Mouse (Mus musculus): ENCODE measurements around the gene Jam2. TPM values are rescaled to one million over a fixed set of nuclear protein-coding genes. Genes with fewer than 3 reads are reported as not detected.

The Jam2 gene
- total RNA-seq, 4 experiments from 2014 or later: 23.0 to 27.8 (median 25.2) TPM

GRCm38 (mm10) chr16:84779718-84780117, 5.8 kb downstream of the Jam2 start:
- DNase-seq (ENCODE audit: low spot score in 2 of 2): no peak

DNA sequence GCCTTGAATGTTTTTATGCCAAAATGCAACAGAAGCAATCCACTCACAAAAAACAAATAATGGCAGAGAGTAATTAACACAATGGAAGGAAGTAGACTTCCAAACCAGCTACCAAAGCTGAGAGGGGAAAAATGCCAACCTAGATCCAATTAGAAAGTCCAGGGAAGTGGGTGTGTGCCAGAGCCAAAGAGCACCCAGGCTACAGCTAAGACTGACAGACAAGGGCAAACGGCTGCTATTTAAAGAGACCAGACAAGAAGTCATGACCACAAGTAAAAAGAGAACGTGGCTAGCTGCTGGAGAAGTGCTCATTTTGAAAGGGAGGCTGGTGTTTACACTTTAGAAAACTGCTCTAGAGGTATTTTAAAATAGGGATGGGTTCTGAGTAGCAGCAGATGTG, 9.4 kb downstream of the Jam2 start:
- no peak for DNase-seq (ENCODE audit: low spot score in 2 of 2)

DNA sequence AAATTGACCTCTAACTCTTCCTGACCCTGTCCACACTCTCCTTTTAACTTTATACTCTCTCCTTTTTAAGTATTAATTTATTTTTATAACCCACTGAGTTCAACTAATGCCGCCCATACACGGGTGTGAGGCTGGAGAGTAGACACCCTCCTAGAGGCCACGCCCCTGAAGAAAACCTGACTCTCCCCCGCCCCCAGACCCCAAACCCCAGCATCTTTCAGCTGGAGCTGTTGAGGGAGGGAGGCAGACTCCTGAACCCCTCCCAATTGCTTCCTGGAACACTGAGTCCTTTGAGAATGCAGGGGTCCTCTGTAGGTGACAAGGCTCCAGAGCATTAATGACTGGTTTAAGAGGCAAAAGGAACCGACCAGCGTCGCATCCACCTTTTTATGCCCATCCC, 11.0 kb downstream of the Jam2 start:
- DNase-seq (ENCODE audit: low spot score in 2 of 2): no peak

- no peak for DNase-seq (ENCODE audit: low spot score in 2 of 2)
Observed at GRCm38 (mm10) chr16:84790595-84791165, 16.8 kb downstream of the Jam2 start.

DNA sequence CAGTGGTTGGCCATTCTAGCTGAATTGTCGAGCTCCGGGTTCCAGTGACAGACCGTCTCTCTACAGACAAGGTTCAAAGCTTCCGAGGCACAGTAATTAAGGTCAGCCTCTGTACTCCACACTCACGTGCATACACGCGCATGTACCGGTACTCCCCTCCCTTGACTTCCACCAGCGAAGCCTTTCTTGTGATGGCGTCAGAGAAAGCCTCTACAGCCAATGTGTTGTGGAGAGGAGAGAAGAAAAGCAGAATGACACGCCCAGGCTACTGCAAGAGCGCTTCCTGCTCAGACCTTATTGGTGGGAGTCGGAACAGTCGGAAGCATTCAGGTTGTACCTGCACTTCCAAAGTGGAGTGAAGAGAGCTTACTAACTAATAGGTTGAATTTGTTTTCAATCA, 19.5 kb downstream of the Jam2 start:
- no peak for DNase-seq (ENCODE audit: low spot score in 2 of 2)

GRCm38 (mm10) chr16:84795337-84795736, 21.4 kb downstream of the Jam2 start:
- no peak for DNase-seq (ENCODE audit: low spot score in 2 of 2)

DNA sequence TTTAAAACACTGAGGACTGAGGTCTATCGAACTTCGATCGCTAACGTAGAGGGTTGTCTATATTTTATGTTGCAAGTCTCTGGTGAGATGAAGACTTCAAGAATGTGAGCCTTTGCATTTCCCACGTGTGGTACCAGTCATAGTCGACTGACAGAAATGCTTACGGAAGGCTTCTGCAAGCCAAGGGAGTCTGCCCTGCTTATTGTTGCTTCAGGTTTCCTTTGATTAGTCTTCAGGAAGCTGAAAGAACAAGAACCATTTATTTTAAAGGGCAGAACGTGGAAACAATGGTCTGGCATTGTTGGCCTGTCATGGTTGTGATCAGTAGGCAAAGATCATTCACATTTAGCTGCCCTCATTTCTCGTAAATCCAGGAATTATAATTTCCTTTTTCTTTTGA, 22.8 kb downstream of the Jam2 start:
- DNase-seq (ENCODE audit: low spot score in 2 of 2): no peak

- DNase-seq (ENCODE audit: low spot score in 2 of 2): no peak
Observed at GRCm38 (mm10) chr16:84800038-84800437, 26.1 kb downstream of the Jam2 start.

DNA sequence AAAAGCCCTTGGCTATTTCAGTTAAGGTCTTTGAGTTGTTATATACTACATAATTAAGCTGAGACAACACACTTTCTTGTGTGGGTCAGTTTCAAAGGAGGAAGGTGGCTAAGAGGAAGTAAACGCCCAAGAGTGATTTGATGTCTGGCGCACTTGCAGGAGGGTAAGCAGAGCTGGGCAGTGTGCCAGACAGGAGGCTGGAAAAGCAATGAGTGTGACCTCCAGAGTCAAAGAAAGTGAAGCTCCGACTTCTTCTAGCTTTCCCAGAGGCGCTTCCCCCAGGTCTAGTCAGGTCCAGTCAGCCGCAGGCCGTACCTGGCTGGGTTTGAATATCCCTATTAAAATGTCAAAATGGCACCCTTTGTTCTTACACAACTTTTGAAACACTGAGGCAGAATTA, 28.3 kb downstream of the Jam2 start:
- DNase-seq (ENCODE audit: low spot score in 2 of 2): no peak

- DNase-seq (ENCODE audit: low spot score in 2 of 2): no peak
Observed at GRCm38 (mm10) chr16:84804866-84805265, 30.9 kb downstream of the Jam2 start.

GRCm38 (mm10) chr16:84806175-84806574, 32.3 kb downstream of the Jam2 start:
- DNase-seq (ENCODE audit: low spot score in 2 of 2): no peak

GRCm38 (mm10) chr16:84807874-84808273, 34.0 kb downstream of the Jam2 start:
- DNase-seq (ENCODE audit: low spot score in 2 of 2): no peak

DNA sequence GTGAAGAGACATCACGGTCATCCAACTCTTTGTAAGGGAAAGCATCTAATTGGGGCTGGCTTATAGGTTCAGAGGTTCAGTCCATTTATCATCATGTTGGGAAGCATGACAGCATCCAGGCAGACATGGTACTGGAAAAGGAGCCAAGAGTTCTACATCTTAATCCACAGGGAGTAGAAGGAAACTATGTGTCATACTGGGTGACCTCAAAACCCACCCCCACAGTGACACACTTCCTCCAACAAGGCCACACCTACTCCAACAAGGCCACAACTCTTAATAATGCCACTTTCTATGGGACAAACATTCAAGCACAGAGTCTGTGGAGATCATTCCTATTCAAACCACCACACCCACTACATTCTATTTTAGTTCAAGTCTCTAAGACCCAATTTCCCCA, 36.3 kb downstream of the Jam2 start:
- no peak for DNase-seq (ENCODE audit: low spot score in 2 of 2)

GRCm38 (mm10) chr16:84813852-84814251, 39.9 kb downstream of the Jam2 start:
- no peak for DNase-seq (ENCODE audit: low spot score in 2 of 2)

GRCm38 (mm10) chr16:84814511-84814910, 40.6 kb downstream of the Jam2 start:
- no peak for DNase-seq (ENCODE audit: low spot score in 2 of 2)

GRCm38 (mm10) chr16:84817423-84817822, 43.5 kb downstream of the Jam2 start:
- DNase-seq (ENCODE audit: low spot score in 2 of 2): no peak

- DNase-seq (ENCODE audit: low spot score in 2 of 2): no peak
Observed at GRCm38 (mm10) chr16:84825009-84825408, 51.1 kb downstream of the Jam2 start.

DNA sequence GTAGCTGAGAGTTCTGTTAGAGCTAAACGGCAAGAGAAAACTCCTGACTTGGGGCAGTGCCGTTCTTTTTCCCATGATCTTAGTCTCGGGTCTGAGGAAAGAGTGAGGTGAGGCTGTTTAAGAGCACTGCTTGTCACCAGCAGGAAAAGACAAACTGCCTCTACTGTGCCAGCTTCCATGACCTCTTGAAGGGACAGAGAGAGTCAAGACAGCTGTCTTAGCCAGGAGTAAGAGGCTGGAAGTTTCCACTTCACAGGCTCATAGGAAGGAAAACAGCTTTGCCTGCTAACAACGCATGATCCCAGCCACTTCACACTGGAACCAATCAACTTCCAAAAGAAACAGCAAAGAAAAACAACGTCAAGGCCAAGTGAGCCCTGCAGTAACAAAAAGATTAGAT, 57.8 kb downstream of the Jam2 start:
- no peak for DNase-seq (ENCODE audit: low spot score in 2 of 2)

DNA sequence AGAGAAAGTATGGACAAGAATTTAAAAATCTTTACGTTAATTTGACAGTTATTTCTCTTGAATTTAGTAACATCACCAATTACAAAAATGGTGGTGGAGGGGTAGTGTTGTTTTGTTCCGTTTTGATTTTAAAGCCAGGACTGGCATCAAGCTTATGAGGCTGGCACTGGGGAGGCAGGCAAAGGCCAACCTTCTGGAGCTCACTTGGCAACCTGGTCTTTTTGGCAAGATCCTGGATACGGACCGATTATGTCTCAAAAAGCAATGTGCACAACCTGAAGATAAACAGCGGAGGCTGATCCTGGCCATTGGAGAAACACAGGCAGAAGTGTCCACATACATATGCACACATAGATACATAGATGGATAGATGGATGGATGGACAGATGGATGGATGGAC, 58.8 kb downstream of the Jam2 start:
- DNase-seq (ENCODE audit: low spot score in 2 of 2): no peak

DNA sequence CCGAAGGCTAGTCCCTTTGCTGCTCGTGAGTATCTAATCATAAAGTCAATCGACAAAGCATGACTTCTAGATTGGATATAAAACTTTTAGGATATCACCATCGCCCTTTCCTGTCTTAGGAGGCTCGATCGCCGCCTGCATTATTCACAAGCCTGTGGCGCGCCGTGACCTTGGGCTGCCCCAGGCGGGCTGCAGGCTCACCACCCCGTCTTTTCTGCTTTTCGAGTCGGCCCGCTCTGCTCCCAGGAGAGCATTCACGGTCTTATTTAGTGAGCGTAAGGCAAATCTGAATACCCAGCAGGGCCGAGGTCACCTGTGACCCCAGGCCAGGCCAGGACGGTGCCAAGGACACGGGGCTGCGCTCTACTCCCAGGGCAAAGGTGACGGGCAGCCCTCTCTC, 60.4 kb downstream of the Jam2 start:
- no peak for DNase-seq (ENCODE audit: low spot score in 2 of 2)

DNA sequence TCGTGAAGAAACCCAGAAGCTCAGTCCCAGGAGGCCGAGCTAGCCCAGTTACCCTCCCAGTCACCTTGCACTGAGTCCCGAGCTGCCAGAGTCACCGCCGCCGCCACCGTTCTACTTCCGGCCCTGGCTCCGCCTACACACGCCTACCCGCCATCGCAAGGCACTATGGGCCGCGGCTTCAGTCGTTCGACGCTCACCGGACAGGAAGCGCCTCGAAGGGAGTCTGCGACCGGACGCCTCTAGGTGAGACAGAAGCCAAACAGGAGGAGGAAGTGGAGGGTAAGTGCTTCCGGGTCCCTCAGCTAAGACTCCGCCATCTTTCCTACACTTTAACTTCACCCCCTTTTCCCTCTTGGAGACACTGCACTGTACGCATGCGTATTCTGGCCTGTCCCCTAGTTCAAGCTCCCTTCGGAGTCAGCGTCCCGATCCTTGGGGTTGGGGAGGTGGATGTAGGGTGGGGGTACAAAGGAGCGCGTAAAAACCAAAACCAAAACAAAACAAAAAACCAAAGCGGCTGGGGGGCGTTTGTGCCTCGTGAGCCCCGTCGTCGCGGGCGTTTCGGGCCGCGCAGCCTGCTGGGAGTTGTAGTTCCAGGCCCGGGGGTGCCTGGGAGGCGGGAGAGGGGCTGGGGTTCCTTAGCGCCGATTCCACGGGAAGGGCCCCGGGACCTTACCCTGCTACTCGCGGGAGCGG, 61.0 kb downstream of the Jam2 start, which contains the start of gene Gabpa:
TSS of gene Gabpa (plus strand) at position 181 of the 696 bp plus-strand sequence.
- DNase-seq (ENCODE audit: low spot score in 2 of 2): peak; percentile 78 to 95

- peak; percentile 67 to 86 for DNase-seq (ENCODE audit: low spot score in 2 of 2)
Observed at GRCm38 (mm10) chr16:84835441-84835822, 61.5 kb downstream of the Jam2 start, which contains the start of gene Atp5j. Gene Atp5j, minus strand, starts transcription at chr16:84835625.

Measured in left cerebral cortex, adult 8-10 months (tissue).